Mouse (Mus musculus): ENCODE data around the gene Map3k3.

DNA sequence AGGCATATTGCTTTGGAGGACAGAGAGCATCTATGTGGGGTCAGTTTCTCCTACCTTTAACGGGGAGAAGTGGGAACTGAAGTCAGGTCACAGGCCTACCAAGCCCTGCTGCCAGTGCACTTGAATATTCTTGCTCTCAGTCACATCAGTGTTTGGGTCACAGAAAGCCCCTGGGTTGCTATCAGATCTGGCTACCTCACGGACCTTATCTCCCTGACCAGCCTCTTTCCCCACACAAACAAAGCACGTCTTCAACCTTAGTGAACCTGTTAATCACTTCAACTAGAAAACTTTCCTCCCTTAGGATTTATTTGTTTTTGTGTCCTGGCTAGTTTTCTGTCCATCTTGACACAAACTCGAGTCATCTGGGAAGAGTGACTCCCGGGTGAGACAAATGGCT lies 92.0 kb downstream of the Map3k3 start:
- TF ChIP-seq POLR2A (IDR thresholded peaks at IDR 0.05; ENCODE audit: extremely low read depth, insufficient read depth, low read length), result no peak
- no peak for TF ChIP-seq CTCF (IDR thresholded peaks at IDR 0.05; ENCODE audit: low read depth, low read length)
